Mouse (Mus musculus): ENCODE data around the gene Tigd3.

DNA sequence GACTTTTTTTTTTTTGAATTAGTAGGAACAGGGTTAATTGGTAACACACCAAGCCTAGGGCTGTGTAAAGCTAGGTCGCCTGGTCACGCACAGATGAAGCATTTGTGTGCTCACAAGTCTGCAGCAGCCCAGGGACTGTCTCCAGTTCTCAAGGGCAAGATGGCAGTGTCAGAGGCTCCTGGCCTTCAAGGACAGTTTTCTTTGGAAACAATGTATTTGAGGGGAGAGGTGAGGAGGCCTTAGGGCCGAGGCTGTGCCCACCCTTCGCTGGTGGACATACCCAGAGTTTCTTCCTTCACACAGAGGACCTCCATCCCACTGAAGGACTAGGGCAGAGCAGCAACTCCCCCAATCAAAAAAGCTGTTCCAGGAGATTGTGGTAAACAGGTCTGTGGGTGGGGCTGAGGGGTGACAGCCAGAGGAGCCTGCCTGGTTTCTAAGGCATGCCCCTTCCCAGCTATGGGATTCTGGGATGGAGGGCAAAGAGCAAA lies 46.6 kb downstream of the Tigd3 start:
- no peak for TF ChIP-seq GATA1 (IDR thresholded peaks at IDR 0.05; ENCODE audit: borderline replicate concordance, low read length)
- no peak for TF ChIP-seq FLI1 (IDR thresholded peaks at IDR 0.05; ENCODE audit: low read length)
